Mouse (Mus musculus) embryonic fibroblast, embryonic 13.5 days (primary cell): ENCODE results near the gene Mrpl44. TPM values are rescaled to one million over a fixed set of nuclear protein-coding genes. Genes with fewer than 3 reads are reported as not detected.

Source experiments
- H3K27ac ChIP-seq: 2 replicates; pipeline ENCODE4 v1.5.1; 2012; ENCODE audit warnings: low read length, control low read depth, inconsistent platforms; ENCODE audit not compliant: insufficient read depth
- H3K4me1 ChIP-seq: 2 replicates; pipeline ENCODE4 v1.6.1; 2011; ENCODE audit warnings: low read length; ENCODE audit not compliant: control insufficient read depth, insufficient read depth
- H3K4me3 ChIP-seq: 2 replicates; pipeline ENCODE4 v1.5.1; 2011; ENCODE audit warnings: mild to moderate bottlenecking, control low read depth, low read length; ENCODE audit not compliant: insufficient read depth
- CTCF ChIP-seq: IDR thresholded peaks from 2 replicates; pipeline ENCODE4 v1.5.1; 2011; ENCODE audit warnings: mild to moderate bottlenecking, control low read depth, low read length, moderate library complexity, borderline replicate concordance; ENCODE audit not compliant: insufficient read depth
- POLR2A ChIP-seq: IDR thresholded peaks from 2 replicates; pipeline ENCODE4 v1.6.1; 2011; ENCODE audit warnings: low read depth, mild to moderate bottlenecking, control low read depth, low read length, moderate library complexity
- polyA plus RNA-seq: library from polyadenylated mRNA; stranded (reverse); fragments of >200 nt; gene quantifications from 2 replicates; pipeline ENCODE4 v1.2.4, GENCODE M21; 2011; ENCODE audit warnings: low read depth; ENCODE audit not compliant: missing spikeins, insufficient read length

Mrpl44 gene
- polyA plus RNA-seq, 1 experiment = 17.3 TPM

DNA sequence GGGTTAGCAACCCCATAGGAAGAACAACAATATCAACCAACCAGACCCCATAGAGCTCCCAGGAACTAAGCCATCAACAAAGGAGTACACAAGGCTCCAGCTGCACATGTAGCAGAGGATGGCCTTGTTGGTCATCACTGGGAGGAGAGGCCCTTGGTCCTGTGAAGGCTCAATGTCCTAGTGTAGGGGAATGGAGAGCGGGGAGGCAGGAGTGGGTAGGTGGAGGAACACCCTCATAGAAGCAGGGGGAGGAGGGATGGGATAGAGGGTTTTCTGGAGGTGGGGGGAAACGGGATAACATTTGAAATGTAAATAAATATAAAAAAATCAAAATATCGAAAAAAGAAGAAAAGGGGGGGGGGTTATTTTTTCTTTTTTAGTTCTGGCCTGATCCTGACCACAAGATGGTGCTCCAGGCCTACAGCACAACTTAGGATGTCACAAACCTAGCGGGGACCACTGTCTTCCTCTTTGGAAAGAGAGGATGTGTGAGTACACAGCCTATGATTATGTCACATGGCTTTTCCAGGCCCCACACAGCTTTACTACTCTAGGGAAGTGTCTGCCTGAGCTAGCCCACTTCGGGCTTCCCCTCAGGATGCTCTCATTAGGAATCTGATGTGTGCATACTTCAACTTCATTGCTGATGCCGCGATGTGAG is 10.6 kb downstream of the Mrpl44 start:
- H3K4me1 ChIP-seq = 0 out of 2 replicates have a peak, but pooled peaks cover 2% of the 10 kb centered on the region
- no peak overlapping the region for H3K4me3 ChIP-seq
- TF ChIP-seq POLR2A = no peak
- peak; percentile 53; the same call in 1 of the 2 replicates for TF ChIP-seq CTCF
- H3K27ac ChIP-seq = no peak overlapping the region

DNA sequence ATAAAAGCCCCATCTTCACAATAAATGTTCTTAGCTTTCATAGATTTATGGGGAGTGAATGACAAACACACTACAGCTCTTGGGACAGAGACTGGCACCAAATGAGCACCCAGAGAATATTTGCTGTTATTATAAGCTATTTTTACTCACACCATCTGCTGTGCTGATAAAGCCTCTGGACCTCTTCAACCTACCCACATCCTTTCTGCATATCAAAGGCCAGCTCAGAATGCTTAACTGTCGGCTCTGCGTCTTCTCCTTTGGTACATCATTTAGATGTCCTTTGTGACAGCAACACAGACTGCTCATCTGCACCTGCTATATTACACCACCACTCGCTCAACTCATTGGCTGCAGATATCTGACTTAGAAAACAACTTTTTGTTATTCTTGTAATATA is 21.3 kb downstream of the Mrpl44 start:
- H3K4me1 ChIP-seq = no peaks in the 10 kb centered on the region
- H3K27ac ChIP-seq = no peak overlapping the region
- H3K4me3 ChIP-seq = no peak overlapping the region
- TF ChIP-seq POLR2A = no peak
- no peak for TF ChIP-seq CTCF

DNA sequence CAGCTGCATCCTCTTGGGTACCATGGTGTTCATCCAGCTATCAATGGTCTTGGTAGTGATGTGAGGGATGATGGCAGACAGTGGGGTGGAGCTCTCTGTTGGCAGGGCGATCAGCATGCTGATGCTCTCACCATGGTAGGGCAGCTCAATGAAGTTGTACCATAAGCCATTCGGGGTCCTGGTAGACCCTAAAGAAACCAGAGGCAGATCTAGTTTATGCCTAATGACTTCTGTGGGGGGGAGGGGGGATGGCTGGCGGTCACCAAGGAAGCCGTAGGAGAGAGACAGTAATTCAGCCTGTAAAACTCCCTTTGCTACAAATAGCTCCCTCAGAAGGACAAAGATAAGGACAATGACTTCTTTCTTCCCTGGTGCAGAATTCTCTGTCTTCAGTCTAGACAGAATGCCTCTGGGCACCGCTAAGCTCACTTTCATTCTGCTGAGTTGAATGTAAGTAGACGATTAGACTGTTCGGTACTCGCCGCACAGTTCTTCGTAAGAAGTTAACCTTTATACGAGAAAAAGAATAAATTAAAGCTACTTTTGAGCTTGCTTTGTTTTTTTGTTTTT is 27.1 kb downstream of the Mrpl44 start:
- TF ChIP-seq CTCF (no peak), POLR2A (no peak)
- Histone ChIP-seq H3K4me1 (no peaks in the 10 kb centered on the region), H3K27ac (no peak overlapping the region), H3K4me3 (no peak overlapping the region)

DNA sequence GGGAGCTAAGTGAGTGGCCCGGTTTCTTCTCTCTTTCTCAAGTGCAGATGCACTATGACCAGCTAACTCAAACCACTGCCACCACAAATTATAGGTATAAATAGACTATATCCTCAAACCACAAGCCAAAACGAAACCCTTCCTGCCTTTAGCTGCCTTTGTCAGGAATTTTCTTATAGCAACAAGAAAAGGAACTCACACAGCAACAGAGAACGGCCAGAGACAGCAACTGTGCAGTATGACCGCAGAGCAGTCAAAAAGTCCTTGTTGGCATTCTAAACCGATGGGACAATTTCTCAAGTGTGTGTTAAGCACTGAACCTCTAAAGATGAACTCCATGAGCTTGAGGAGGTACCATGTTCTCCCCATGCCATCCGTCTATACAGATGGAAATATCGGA is 27.8 kb downstream of the Mrpl44 start:
- no peaks in the 10 kb centered on the region for H3K4me1 ChIP-seq
- H3K27ac ChIP-seq = no peak overlapping the region
- no peak overlapping the region for H3K4me3 ChIP-seq
- no peak for TF ChIP-seq CTCF
- no peak for TF ChIP-seq POLR2A

DNA sequence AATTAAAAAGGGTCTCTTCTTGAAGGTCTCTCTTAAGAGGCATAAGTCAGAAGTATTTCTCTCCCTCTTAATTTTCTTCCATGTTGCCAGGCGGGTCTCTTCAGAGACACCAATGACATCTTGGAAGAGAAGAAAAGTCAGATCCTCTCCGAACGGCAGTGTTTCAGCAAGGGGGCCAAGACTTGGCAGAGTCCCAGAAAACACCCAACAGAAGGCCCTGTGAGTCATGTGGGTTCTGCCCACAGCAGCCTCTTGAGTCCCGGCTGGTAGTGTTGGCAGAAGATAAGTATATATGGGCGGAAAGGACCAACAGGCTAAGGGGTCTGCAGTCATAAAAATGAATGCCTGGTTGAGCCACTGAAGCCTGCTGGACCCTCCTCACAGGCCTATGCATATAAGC is 31.0 kb downstream of the Mrpl44 start:
- TF ChIP-seq POLR2A = no peak
- no peak for TF ChIP-seq CTCF
- no peaks in the 10 kb centered on the region for H3K4me1 ChIP-seq
- H3K4me3 ChIP-seq = no peak overlapping the region
- H3K27ac ChIP-seq = no peak overlapping the region

DNA sequence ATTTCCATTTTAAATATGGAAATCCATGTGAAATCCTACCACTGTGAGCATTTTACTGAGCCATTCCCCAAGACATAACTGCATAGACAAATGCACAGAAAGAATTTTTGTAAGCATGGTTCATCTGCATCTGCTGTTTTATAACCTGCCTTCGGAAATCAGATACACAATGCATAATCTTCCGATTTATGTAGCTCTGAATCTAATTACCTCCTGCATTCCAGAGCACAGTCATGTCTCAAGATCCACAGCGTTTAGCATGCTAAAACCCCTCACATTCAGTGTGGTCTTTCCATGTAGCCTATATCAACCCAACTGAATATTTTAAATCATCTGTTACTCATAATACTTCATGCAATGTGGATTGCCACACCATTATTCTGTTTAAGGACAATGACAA is 33.6 kb downstream of the Mrpl44 start:
- no peak overlapping the region for H3K4me3 ChIP-seq
- TF ChIP-seq CTCF = no peak
- no peak for TF ChIP-seq POLR2A
- no peak overlapping the region for H3K27ac ChIP-seq
- H3K4me1 ChIP-seq = no peaks in the 10 kb centered on the region

DNA sequence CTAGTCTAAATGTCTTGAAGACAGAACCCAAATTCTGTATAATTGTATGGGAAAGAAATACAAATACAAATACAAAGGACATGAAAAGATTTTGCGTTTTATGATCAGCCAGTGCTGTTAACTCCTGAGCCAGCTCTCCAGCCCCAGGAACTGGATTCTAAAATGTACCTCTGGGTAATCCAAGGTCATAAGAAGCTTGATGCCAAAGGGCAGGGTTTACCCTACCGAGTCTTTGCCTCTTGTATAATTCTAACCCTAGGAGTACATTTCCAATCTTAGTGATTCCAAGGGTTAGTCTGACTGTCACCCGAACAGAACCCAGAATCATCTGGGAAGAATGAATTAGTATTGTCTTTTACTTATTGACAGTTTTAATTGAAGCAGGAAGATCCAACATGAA is 39.6 kb downstream of the Mrpl44 start:
- H3K27ac ChIP-seq = no peak overlapping the region
- TF ChIP-seq POLR2A (no peak), CTCF (no peak)
- no peak overlapping the region for H3K4me3 ChIP-seq
- no peaks in the 10 kb centered on the region for H3K4me1 ChIP-seq

DNA sequence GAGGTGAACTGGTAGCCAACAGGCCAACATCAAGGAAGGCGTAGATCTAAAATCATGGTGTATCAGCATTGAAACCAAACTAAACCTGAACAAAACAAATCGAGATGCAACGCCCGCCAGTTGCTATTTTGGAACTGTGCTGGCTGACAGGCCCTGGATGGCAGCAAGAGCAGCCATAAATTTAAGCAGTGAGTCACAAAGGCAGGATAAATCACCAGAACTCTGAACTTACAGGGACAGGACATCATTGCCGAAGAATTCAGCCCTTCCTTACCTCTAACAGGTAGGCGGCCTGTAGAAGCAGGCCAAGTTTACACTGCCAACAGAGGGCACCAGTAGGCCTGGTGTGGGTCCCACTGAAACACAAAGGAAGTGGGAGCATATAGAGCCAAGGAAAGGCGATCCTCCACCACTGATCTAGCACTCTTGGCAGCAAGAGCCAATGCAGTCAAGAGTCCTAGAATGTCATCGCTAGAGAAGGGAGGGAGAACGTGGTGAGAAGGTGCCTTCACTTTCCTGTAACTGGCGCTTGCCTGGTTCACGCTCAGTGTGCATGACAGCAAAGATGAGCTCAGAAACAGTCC is 43.6 kb downstream of the Mrpl44 start:
- H3K4me1 ChIP-seq = peaks cover 3% of the 10 kb centered on the region
- no peak for TF ChIP-seq POLR2A
- TF ChIP-seq CTCF = no peak

DNA sequence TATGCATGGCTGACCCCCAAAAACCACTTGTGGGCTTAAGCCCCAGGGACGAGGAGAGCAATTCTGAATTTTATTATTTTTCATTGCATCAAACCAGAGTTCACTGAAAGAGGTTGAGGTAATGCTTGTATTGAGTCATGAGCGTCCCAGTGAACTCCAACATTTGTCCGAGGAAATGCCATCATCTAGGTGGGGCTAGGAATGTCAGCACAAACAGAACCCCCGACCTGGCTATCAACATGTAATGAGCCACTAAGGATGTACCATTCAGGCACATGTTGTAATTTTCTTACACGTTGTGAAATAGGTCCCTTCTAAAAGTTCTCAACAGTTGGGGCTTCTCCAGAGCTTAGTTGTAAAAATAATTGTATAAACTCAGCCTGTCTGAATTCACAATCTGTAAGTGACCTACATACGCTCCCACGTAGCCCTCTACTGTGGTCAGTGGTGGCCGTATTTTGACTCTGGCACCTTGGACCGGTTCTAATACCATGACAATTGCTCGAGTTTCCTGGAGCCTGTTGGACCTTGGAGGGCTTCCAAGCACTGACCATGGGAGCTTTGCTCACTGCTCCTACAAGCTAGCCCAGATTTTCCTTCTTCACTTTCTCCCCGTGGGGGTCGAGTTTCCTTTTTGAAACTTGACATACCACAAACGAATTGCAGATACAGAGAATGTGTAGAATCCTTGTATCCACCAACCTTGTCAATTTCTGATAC is 47.1 kb downstream of the Mrpl44 start:
- Histone ChIP-seq H3K4me3 (no peak overlapping the region), H3K27ac (peak overlapping the region; percentile 48; the same call in 1 of the 2 replicates), H3K4me1 (peaks cover 6% of the 10 kb centered on the region)
- TF ChIP-seq POLR2A (no peak), CTCF (no peak)

More for the DNA sequence above, 43.6 kb downstream of the Mrpl44 start:
- no peak overlapping the region for H3K27ac ChIP-seq
- no peak overlapping the region for H3K4me3 ChIP-seq
